Mouse (Mus musculus) limb, embryonic 13.5 days (tissue): Measurements from ENCODE around the gene Samhd1. TPM values are rescaled to one million over a fixed set of nuclear protein-coding genes. Genes with fewer than 3 reads are reported as not detected.
A peak's percentile ranks its signal among the peaks of the same experiment; 100 is the strongest.

Experiments
- ATAC-seq: fragments of 200-750 bp; cut with Nextera tagmentation; 2 replicates; pipeline ENCODE4 v1.8.0; 2017; ENCODE audit warnings: low read depth, moderate number of reproducible peaks, moderate TSS enrichment; ENCODE audit not compliant: low FRiP score
- H3K27ac ChIP-seq: fragments of 300-500 bp; sonication (generic); 2 replicates; pipeline ENCODE4 v1.5.1; 2015; ENCODE audit warnings: inconsistent platforms, mild to moderate bottlenecking, moderate library complexity
- H3K27me3 ChIP-seq: fragments of 300-500 bp; sonication (generic); 2 replicates; pipeline ENCODE4 v1.6.1; 2015; ENCODE audit warnings: mild to moderate bottlenecking, inconsistent platforms
- H3K36me3 ChIP-seq: fragments of 300-500 bp; sonication (generic); 2 replicates; pipeline ENCODE4 v1.6.1; 2015; ENCODE audit warnings: inconsistent platforms, mild to moderate bottlenecking, moderate library complexity
- H3K4me1 ChIP-seq: fragments of 300-500 bp; sonication (generic); 2 replicates; pipeline ENCODE4 v1.6.1; 2015; ENCODE audit warnings: inconsistent platforms
- H3K4me2 ChIP-seq: fragments of 300-500 bp; sonication (generic); replicated peaks from 2 replicates; pipeline ENCODE4 v1.6.1; 2015; ENCODE audit warnings: inconsistent platforms, mild to moderate bottlenecking, moderate library complexity
- H3K4me3 ChIP-seq: fragments of 300-500 bp; sonication (generic); 2 replicates; pipeline ENCODE4 v1.5.1; 2015; ENCODE audit warnings: moderate library complexity, mild to moderate bottlenecking, inconsistent platforms
- H3K9ac ChIP-seq: fragments of 300-500 bp; sonication (generic); 2 replicates; pipeline ENCODE4 v1.6.1; 2015; ENCODE audit warnings: mild to moderate bottlenecking, inconsistent platforms
- H3K9me3 ChIP-seq: fragments of 300-500 bp; sonication (generic); 2 replicates; pipeline ENCODE4 v1.6.1; 2016; ENCODE audit warnings: inconsistent platforms
- WGBS: fragments of 180-500 bp; shearing (Covaris S2); methylation state at CpG from one replicate; pipeline ENCODE4 v1.1.7; 2015; 5-methylcytosine and 5-hydroxymethylcytosine counted together
- polyA plus RNA-seq: library from polyadenylated mRNA; unstranded; fragments of >200 nt; fragmentation: Nextera tagmentation; extraction: Ambion mirVana; gene quantifications from 2 replicates; pipeline ENCODE4 v1.2.1, GENCODE M21; 2015

Gene Samhd1
- polyA plus RNA-seq, 1 experiment from 2014 or later, result 26.6 TPM

GRCm38 (mm10) chr2:157075226-157075625, 59.8 kb downstream of the Samhd1 start:
- H3K9me3 ChIP-seq, result no peaks in the 10 kb centered on the region

GRCm38 (mm10) chr2:157074772-157075171, 60.3 kb downstream of the Samhd1 start:
- peak overlapping the region; percentile 98 for H3K4me2 ChIP-seq
- H3K27ac ChIP-seq, result no peak overlapping the region
- no peaks in the 10 kb centered on the region for H3K27me3 ChIP-seq
- H3K9ac ChIP-seq, result peak overlapping the region; percentile 36; the same call in 1 of the 2 replicates
- no peak overlapping the region for H3K4me3 ChIP-seq
- peaks cover 22% of the 10 kb centered on the region for H3K36me3 ChIP-seq
- H3K9me3 ChIP-seq, result no peaks in the 10 kb centered on the region
- peaks cover 82% of the 10 kb centered on the region for H3K4me1 ChIP-seq
- 81% methylated on average over 5 of the region's 5 CpGs for WGBS
- no peak for ATAC-seq

More at GRCm38 (mm10) chr2:157075226-157075625, 59.8 kb downstream of the Samhd1 start:
- Histone ChIP-seq H3K27me3 (no peaks in the 10 kb centered on the region), H3K27ac (peak overlapping the region; percentile 48; the same call in 1 of the 2 replicates), H3K9ac (peak overlapping the region; percentile 99), H3K4me1 (peaks cover 82% of the 10 kb centered on the region), H3K4me2 (peak overlapping the region; percentile 98), H3K4me3 (peak overlapping the region; percentile 97), H3K36me3 (peaks cover 22% of the 10 kb centered on the region)
- 71% methylated on average over 3 of the region's 3 CpGs for WGBS
- no peak for ATAC-seq

GRCm38 (mm10) chr2:157074186-157074724, 60.8 kb downstream of the Samhd1 start:
- Histone ChIP-seq H3K27me3 (no peaks in the 10 kb centered on the region), H3K9ac (peak overlapping the region; percentile 36), H3K9me3 (no peaks in the 10 kb centered on the region), H3K36me3 (peaks cover 22% of the 10 kb centered on the region), H3K4me1 (peaks cover 85% of the 10 kb centered on the region), H3K4me3 (0 out of 2 replicates have a peak overlapping the region, but pooled peaks have one; percentile 4), H3K4me2 (peak overlapping the region; percentile 98; the same call in 1 of the 2 replicates), H3K27ac (no peak overlapping the region)
- WGBS, result 75% methylated on average over 9 of the region's 9 CpGs
- ATAC-seq, result no peak

GRCm38 (mm10) chr2:157073378-157074052, 61.5 kb downstream of the Samhd1 start:
- H3K9me3 ChIP-seq, result no peaks in the 10 kb centered on the region
- H3K27me3 ChIP-seq, result no peaks in the 10 kb centered on the region
- 71% methylated on average over 9 of the region's 9 CpGs for WGBS
- peaks cover 93% of the 10 kb centered on the region for H3K4me1 ChIP-seq
- H3K9ac ChIP-seq, result no peak overlapping the region
- H3K4me3 ChIP-seq, result no peak overlapping the region
- H3K4me2 ChIP-seq, result no peak overlapping the region
- H3K36me3 ChIP-seq, result peaks cover 22% of the 10 kb centered on the region
- ATAC-seq, result no peak
- no peak overlapping the region; the same call in 1 of the 2 replicates for H3K27ac ChIP-seq

GRCm38 (mm10) chr2:157072316-157072990, 62.6 kb downstream of the Samhd1 start:
- Histone ChIP-seq H3K4me2 (0 out of 2 replicates have a peak overlapping the region, but pooled peaks have one; percentile 40), H3K4me1 (peaks cover 93% of the 10 kb centered on the region), H3K36me3 (peaks cover 22% of the 10 kb centered on the region), H3K27me3 (no peaks in the 10 kb centered on the region), H3K4me3 (no peak overlapping the region), H3K9ac (no peak overlapping the region), H3K27ac (peak overlapping the region; percentile 85; the same call in 1 of the 2 replicates), H3K9me3 (no peaks in the 10 kb centered on the region)
- ATAC-seq, result no peak
- WGBS, result 58% methylated on average over 9 of the region's 9 CpGs

GRCm38 (mm10) chr2:157071556-157071955, 63.5 kb downstream of the Samhd1 start:
- Histone ChIP-seq H3K9me3 (no peaks in the 10 kb centered on the region), H3K4me3 (no peak overlapping the region), H3K9ac (peak overlapping the region; percentile 35; the same call in 1 of the 2 replicates), H3K27me3 (no peaks in the 10 kb centered on the region), H3K4me2 (peak overlapping the region; percentile 40), H3K27ac (peak overlapping the region; percentile 85), H3K36me3 (peaks cover 26% of the 10 kb centered on the region), H3K4me1 (peaks cover 93% of the 10 kb centered on the region)
- peak; percentile 33; the same call in 1 of the 2 replicates for ATAC-seq
- WGBS, result 45% methylated on average over 2 of the region's 2 CpGs

- peak overlapping the region; percentile 45; the same call in 1 of the 2 replicates for H3K9ac ChIP-seq
- H3K4me2 ChIP-seq, result peak overlapping the region; percentile 21
- no peaks in the 10 kb centered on the region for H3K27me3 ChIP-seq
- ATAC-seq, result no peak
- WGBS, result 39% methylated on average over 9 of the region's 9 CpGs
- peaks cover 21% of the 10 kb centered on the region for H3K36me3 ChIP-seq
- no peak overlapping the region for H3K4me3 ChIP-seq
- peaks cover 91% of the 10 kb centered on the region for H3K4me1 ChIP-seq
- H3K27ac ChIP-seq, result peak overlapping the region; percentile 85
- H3K9me3 ChIP-seq, result no peaks in the 10 kb centered on the region
These were observed 64.7 kb downstream of the Samhd1 start for GRCm38 (mm10) chr2:157070365-157070764.

- peak overlapping the region; percentile 5 for H3K4me2 ChIP-seq
- no peak overlapping the region for H3K4me3 ChIP-seq
- H3K9ac ChIP-seq, result 0 out of 2 replicates have a peak overlapping the region, but pooled peaks have one; percentile 31
- H3K27ac ChIP-seq, result peak overlapping the region; percentile 85
- WGBS, result 44% methylated on average over 3 of the region's 3 CpGs
- no peaks in the 10 kb centered on the region for H3K27me3 ChIP-seq
- H3K4me1 ChIP-seq, result peaks cover 91% of the 10 kb centered on the region
- no peaks in the 10 kb centered on the region for H3K9me3 ChIP-seq
- peaks cover 21% of the 10 kb centered on the region for H3K36me3 ChIP-seq
- ATAC-seq, result no peak
These were observed 65.2 kb downstream of the Samhd1 start for GRCm38 (mm10) chr2:157069755-157070315.

GRCm38 (mm10) chr2:157069355-157069735, 65.7 kb downstream of the Samhd1 start:
- 49% methylated on average over 3 of the region's 3 CpGs for WGBS
- 0 out of 2 replicates have a peak overlapping the region, but pooled peaks have one; percentile 31 for H3K9ac ChIP-seq
- no peak for ATAC-seq

GRCm38 (mm10) chr2:157068701-157069354, 66.2 kb downstream of the Samhd1 start:
- peak overlapping the region; percentile 85; the same call in 1 of the 2 replicates for H3K27ac ChIP-seq
- H3K4me2 ChIP-seq, result no peak overlapping the region
- no peak for ATAC-seq
- H3K9me3 ChIP-seq, result no peaks in the 10 kb centered on the region
- no peak overlapping the region for H3K4me3 ChIP-seq
- H3K4me1 ChIP-seq, result peaks cover 91% of the 10 kb centered on the region
- no peaks in the 10 kb centered on the region for H3K27me3 ChIP-seq
- peaks cover 20% of the 10 kb centered on the region for H3K36me3 ChIP-seq
- WGBS, result 75% methylated on average over 14 of the region's 14 CpGs
- 0 out of 2 replicates have a peak overlapping the region, but pooled peaks have one; percentile 31 for H3K9ac ChIP-seq

More at GRCm38 (mm10) chr2:157069355-157069735, 65.7 kb downstream of the Samhd1 start:
- H3K36me3 ChIP-seq, result peaks cover 22% of the 10 kb centered on the region
- peaks cover 91% of the 10 kb centered on the region for H3K4me1 ChIP-seq
- H3K27ac ChIP-seq, result peak overlapping the region; percentile 85; the same call in 1 of the 2 replicates
- no peaks in the 10 kb centered on the region for H3K9me3 ChIP-seq
- H3K4me3 ChIP-seq, result no peak overlapping the region
- H3K27me3 ChIP-seq, result no peaks in the 10 kb centered on the region
- H3K4me2 ChIP-seq, result peak overlapping the region; percentile 5; the same call in 1 of the 2 replicates

- Histone ChIP-seq H3K9me3 (no peaks in the 10 kb centered on the region), H3K36me3 (peaks cover 10% of the 10 kb centered on the region), H3K4me2 (no peak overlapping the region)
These were observed 68.2 kb downstream of the Samhd1 start for GRCm38 (mm10) chr2:157066731-157067430.

More at GRCm38 (mm10) chr2:157066731-157067430, 68.2 kb downstream of the Samhd1 start:
- Histone ChIP-seq H3K27me3 (no peaks in the 10 kb centered on the region), H3K4me1 (peaks cover 80% of the 10 kb centered on the region), H3K9ac (no peak overlapping the region), H3K27ac (no peak overlapping the region), H3K4me3 (no peak overlapping the region)
- ATAC-seq, result no peak
- WGBS, result 87% methylated on average over 7 of the region's 7 CpGs
